Mouse (Mus musculus): Measurements from ENCODE around the gene Aym1. TPM values are rescaled to one million over a fixed set of nuclear protein-coding genes. Genes with fewer than 3 reads are reported as not detected.
A peak's percentile ranks its signal among the peaks of the same experiment; 100 is the strongest.
"Not testable (repeated sequence)": the region's sequence is repeated elsewhere in the genome, so short reads cannot be mapped to it uniquely, and the experiment has no call there.

Gene Aym1
- total RNA-seq, 2 experiments from 2014 or later: not detected

DNA sequence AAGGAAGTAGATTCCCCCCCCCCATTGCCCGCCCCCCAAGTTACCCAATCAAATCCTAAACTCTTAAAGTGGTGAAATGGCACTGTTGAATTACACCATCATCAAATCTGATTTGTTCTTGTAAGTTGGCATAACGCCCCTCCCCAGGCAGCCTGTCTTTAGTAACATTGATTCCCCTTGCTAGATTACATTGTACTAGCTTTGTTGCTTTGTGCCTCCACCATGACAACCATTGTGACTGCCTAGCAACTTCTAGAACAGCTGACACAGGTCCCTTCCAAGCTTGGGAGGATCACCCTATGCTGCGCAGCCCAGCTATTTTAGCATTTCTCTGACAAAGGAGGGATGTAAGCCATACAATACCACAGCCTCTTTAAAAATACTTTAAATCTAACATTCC lies 5.3 kb upstream of the Aym1 start:
- intact Hi-C loops (cut with DNase I): no loop called here
- DNase-seq: no peak

DNA sequence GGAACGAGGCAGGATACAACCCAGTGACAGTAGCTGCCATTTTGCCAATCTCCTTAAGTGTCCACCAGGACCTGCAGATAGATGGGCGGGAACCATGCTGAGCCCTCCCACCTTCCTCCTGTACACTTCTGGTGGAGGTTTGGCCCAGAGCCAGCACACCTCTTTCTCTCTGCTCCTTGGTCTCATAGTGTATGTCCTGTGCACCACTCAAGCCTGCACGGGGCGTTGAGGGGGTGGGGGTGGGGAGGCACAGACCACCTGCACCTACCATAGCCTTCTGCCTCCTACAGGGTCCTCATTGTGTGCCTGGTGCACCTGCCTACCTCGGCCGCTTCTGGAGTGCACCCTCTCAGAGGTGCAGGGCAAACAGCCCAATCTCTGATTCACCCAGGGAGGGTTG lies 4.5 kb upstream of the Aym1 start:
- intact Hi-C loops (cut with DNase I): no loop called here
- no peak for DNase-seq

DNA sequence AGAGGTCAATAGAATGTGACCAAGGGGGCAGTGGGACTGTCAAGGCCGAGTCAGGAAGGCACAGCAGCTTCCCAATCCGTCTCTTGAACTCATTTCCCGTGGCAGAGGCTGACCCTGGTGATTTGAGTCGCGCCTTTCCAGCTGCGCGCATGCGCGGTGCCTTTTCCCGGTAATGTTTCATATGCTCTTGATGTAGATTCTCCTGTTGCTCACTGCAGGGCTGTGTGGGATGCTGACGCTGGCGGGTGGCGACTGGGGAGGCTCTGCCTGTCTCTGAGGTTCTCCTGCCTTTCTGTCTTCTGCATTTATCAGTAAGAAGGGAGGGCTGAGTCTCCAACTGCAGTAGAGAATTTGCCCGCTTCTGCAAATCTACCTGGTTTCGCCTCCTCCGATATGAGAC lies 2.8 kb upstream of the Aym1 start:
- intact Hi-C loops (cut with DNase I): no loop called here
- no peak for DNase-seq

DNA sequence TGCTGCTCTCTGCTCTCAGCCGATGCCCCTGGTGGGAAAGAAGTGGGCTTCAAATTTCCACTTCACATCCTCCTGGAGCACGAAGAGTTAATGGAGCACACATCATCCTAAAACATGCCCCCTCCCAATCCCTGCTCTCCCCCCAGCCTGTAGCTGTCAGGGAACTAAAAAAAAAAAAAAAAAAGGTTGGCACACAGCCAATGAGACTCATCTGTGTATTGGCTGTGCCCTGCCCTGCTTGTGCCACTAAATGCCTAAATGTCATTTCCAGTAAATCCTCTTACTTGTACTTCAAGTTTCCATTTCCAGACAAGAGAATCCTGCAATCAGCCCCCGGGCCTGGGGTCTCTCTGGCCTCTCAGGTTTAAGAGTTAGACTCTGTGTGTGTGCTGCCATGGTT lies 562 bp downstream of the Aym1 start:
- intact Hi-C loops (cut with DNase I): no loop called here
- DNase-seq: no peak

DNA sequence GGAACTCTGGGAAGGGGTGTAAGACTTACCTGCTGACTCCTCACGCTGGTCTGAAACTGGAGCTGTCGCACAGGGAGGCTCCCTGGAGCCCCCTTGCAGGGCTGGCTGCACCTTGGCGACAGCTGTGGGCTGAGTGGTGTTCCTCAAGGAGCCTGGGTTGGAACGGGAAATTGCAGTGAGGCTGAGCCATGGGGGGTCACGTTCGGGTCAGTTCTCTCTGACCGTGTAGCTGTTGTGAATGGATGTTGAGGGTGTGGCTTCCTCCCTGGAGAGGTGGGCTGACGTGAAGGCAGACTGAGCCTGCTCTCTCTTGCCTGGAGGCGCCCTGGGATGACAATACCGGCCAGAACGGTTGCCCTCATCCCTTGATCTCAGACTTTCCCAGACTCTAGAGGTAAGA lies 1.7 kb downstream of the Aym1 start:
- DNase-seq: no peak

DNA sequence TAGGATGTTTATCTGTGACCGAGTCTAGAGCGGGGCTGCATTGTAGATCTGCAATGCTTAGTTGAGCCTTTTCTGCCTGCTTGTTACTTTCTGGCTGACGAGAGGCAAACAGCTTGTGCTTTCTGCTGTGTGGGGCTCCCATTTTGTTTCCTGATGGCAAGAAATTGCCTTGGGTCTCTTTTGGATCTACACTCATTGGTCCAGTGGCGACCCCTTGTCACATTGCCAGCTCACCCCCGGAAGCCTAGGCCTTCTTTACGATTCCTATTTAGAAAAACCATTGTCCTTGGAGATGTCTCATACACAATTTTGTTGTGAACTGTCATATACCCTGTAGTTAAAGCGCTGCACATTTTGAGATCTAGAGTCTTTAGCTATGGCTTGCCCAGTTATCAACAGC lies 4.2 kb downstream of the Aym1 start:
- intact Hi-C loops (cut with DNase I): no loop called here

More for the DNA sequence above, 1.7 kb downstream of the Aym1 start:
- intact Hi-C loops (cut with DNase I): no loop called here

DNA sequence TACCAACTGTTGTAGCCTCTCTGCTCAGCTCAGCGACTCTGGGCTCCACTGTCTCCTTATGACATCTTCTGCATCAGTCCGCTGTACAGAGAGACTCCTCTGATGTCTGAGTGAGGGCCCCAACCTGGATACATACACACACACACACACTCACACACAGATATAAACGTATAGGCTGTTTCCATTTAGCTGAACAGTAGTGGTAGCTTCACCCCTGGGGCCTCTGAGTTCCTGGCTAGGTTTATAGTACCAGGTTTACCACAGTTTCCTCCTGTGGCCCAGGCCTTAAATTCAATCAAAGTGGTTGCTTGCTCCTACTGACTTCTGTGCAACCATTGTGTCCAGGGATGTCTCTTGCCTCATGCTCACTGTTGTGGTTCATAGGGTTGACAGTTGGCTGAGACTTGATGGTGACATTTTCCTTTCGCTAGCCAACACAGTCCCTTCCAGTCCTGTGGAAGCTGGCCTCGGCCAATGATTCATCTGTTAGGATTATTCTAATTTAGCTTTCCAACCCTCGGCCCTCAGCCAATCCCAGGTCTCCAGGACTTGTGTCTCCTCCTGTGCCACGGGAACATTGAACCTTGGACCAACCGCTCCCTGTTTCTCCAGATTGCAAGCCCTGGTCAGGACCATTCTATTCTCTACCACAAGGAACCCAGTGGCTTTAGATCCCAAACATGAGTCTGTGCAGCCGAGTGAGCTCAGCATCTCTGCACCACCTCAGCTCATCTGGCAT lies 5.3 kb downstream of the Aym1 start:
- intact Hi-C loops (cut with DNase I): no loop called here
- no peak for DNase-seq

More for the DNA sequence above, 4.2 kb downstream of the Aym1 start:
- no peak for DNase-seq

DNA sequence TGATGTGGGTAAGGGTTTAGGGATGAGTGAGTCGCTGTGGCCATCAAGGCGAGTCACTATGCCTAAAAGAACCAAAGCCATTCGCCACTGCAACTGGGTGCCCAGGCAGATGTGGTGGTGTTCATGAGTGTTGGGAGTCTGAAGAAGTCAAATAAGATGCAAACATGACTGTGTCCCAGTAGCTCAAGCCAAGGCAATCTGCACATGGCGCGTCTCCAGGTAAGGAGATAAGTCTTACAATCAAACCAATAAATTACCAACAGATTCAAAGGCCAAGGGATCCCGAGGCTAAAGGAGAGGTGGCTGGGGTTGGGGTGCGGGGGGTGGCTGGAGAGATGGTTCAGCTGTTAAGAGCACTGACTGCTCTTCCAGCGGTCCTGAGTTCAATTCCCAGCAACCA lies 6.1 kb downstream of the Aym1 start:
- DNase-seq: no peak
- intact Hi-C loops (cut with DNase I): no loop called here

DNA sequence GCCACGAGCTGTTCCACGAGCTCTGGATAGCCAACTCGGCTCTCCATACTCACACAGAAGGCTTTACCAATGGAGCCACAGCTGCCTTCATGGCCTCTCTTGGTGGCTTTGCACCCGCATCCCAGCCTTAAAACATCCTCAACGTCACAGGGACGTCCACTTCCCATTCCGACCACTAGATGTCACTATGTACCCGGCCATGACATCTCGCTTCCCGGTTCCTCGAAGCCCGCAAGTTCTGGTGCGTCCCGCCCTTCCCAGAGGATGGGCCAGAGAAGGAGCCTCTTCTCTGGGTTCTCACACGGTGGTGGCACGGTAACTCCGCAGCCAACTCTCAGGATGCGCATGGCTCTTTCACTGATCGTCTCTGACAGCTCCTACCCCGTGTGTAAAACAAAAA lies 8.8 kb downstream of the Aym1 start:
- intact Hi-C loops (cut with DNase I): loop anchor here (1.0 to 2.0 kb wide), 4 partner anchors 105 to 449 kb away; partner anchors contain the start of gene 1700069L16Rik
- DNase-seq: peak; percentile 77 to 79

DNA sequence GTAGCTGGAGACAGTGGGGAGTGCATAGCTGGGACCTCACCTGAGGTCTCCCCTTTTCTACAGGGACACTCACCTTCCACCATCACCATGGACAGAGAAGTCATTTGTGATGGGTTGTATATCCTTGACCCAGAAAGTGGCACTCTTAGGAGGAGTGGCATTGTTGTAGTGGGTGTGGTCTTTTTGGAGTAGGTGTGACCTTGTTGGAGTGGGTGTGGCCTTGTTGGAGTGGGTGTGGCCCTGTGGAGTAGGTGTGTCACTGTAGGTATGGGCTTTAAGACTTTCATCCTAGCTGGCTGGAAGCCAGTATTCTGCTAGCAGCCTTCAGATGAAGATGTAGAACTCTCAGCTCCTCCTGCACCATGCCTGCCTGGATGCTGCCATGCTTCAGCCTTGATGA lies 10.6 kb downstream of the Aym1 start:
- intact Hi-C loops (cut with DNase I): loop anchor here (2.0 kb wide), 1 partner anchor 447 kb away; no protein-coding TSS in a partner anchor
- not testable (repeated sequence) for DNase-seq

DNA sequence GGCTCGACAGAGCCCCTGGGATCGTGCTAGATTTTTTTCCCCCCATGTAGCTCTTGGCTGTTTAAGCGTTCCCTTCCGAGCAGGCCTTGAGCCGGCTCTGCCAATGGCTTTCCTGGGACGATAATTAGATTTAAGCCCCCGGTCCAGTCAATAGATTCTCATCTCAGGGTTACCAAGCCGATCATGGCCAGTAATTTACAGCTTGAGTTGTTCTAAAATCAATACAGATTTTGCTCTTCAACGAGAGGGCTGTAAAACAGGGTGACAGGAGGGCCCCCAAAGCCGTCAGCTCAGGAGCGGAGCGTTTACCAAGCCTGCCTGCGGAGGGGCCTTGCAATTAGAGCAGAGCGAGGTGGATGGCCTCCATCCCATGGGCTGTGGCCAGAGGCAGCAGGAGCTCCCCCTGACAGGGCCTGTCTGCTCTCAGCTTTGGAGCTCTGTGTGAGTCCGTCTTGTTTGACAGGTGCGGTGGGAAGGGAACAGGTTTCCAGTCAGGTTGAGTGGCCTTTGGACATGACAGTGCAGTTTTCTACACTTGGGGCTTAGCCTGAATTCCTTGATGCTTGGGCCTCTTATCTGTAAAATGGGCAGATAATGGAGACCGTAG lies 12.3 kb downstream of the Aym1 start:
- DNase-seq: no peak
- intact Hi-C loops (cut with DNase I): no loop called here

DNA sequence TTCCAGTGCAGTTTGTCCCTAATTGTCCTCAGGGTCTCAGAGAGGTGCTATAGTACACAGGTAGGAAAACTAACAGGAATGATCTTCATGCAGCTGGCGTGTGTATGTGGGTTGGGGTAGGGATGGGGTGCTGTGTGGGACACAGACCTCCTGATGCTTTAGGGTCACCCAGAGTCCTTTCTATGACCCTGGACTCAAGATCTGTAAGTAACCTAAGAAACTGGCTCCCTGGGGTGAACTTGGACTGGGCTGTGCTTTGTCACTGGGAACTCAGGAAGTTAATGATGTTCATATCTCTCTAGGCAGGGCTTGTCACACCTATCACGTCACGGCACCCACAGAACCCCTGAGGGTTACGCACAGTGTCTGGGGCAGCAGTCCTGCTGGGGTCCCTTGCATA lies 15.4 kb downstream of the Aym1 start:
- intact Hi-C loops (cut with DNase I): no loop called here
- DNase-seq: no peak

DNA sequence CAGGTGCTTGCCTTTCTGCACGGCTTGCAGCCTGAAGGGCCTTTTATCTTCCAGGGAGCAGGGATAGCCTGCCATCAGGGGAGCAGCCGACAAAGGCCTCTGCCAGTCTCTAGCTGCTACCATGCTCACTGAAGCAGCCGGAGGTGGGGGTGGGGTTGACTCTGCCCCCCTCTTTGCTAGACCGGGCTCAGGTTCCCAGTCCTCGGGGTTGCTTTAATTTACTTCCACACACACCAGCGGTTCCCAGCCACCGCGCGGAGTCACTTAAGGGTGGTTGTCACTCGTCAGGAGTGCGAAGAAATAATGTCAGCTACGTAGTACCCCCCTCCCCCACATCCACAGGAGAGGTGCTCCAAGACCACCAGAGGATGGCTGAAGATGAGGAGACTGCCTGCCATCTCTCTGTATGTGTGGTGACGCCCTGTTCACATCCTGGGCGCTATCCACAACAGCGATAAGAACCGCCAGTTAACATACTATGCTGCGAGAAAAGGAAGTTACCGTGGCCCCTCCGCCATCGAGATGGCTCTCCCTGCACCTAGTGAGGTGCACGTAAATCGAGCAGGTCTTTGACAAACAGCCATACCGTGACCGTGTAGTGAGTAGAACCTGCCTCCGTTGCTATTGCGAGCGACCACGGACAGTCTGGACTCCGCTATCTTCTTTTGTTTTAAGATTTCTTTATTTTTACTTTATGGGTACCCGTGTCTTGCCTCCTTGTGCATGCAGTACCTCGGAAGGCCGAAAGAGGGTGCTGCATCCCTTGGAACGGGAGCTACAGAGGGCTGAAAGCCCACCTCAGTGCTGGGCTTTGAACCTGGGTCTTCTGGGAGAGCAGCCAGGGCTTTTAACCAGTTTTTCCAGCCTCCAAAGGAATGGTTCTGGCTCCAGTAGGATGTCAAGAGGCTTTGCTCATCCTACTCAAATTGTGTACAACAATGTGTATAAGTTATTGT lies 16.2 kb downstream of the Aym1 start:
- intact Hi-C loops (cut with DNase I): no loop called here

DNA sequence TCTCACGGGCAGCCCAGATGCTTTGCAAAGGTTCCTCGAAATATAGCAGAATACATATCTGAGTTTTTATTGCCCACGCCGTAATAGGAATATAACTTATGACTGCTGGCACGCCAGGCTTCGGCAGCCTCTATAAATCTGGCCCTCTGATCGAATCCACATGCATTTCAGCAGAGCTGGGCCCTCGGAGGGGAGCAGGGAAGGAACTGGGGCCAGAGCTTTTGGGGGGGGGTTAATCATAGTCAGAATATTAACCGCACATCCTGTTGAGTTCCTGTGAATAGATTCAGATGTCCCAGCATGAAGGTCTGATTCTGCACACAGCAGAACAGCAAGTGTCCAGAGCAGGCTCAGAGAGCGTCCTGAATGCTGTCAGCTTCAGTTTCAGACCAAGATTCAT lies 17.2 kb downstream of the Aym1 start:
- DNase-seq: no peak
- intact Hi-C loops (cut with DNase I): no loop called here

More for the DNA sequence above, 16.2 kb downstream of the Aym1 start:
- peak; percentile 14 to 49 for DNase-seq

DNA sequence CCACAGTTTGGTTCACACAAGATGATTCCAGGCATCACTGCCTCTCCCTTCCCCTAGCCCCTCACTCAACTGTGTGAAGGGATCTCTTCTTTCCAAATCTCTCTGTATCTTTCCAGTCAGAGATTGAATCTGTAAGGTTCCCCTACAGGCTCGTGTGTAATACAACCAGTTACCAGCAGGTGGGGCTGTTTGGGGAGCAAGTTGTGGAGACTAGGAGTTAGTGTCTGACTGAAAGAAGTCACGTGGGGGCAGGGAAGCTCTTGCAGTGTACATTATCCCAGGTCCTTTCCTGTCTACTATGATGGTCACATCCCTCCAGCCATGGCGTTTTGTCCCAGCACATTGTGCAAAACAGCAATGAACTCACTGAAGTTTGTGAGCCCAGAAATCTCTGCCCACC lies 18.7 kb downstream of the Aym1 start:
- DNase-seq: peak; percentile 28 to 57
- intact Hi-C loops (cut with DNase I): no loop called here

DNA sequence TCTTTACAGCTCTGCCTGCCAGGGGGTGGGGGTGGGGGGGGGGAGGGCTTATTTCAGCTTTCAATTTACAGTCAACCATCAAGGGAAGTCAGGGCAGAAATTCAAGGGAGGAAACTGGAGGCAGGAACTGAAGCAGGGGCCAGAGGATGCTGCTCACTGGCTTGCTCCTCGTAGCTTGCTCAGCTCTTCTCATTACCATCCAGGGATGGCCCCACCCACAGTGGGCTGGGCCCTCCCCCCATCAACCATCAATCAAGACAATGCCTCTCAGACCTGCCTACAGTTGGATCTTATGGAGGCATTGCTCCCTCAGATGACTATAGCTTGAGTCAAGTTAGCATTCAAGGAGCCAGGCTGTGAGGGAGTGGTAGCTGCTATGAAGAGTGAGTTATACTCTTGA lies 19.2 kb downstream of the Aym1 start:
- DNase-seq: no peak
- intact Hi-C loops (cut with DNase I): no loop called here

DNA sequence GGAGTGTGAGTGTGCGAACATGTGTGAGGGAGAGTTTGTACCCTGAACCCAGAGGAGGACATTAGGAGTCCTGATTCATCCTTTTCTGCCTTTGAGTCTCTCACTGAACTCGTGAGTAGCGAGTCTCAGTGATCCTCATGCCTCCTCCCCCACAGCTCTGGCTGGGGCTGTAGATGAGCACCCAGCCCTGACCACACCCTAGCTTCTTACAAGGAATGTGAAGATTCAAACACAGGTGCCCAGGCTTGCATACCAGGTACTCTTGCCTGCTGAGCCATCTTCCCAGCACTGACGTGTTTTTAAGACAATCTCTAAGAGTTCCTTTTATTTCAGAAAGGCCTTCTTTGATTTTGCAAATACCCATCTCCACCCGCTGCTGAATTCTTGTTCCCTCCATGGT lies 22.3 kb downstream of the Aym1 start:
- no peak for DNase-seq
- intact Hi-C loops (cut with DNase I): no loop called here

DNA sequence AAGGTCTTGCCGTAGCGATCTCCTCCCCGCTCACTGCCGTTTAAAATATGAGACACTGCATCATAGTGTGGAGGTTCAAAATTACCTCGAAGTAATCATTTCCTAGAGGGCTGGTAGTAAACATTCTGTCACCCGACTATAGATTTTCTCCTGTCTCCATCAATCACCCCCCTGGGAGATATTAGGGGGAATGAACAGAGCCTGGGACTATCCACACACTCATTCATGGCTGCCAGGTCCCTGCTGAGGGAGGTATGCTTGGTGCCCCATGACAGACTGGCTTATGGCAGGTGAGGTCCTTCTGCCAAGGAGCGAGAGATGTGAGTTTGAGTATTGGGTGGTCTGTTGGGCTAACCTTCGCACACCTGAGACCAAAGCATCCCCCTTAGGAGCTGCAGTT lies 23.5 kb downstream of the Aym1 start:
- intact Hi-C loops (cut with DNase I): no loop called here
- DNase-seq: no peak

DNA sequence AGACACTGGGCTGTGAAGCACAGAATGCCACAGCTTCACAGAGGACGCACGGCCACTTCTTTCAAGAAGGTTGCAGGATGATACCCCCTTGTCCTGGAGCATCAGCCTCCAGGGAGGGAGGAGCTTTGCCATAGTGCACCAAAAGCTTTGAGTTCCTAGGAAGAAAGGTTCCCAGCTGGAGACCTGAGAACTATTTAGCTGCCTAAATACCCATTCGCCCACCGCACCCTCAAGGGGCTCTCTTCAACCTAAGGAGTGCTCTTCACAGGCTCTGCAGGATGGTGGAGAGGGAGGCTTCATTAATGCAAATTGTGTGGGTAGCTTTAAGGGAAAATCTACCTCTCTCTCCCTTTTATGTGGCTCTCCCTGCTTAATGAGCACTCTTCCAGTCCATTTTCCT lies 25.5 kb downstream of the Aym1 start:
- intact Hi-C loops (cut with DNase I): no loop called here
- no peak for DNase-seq

DNA sequence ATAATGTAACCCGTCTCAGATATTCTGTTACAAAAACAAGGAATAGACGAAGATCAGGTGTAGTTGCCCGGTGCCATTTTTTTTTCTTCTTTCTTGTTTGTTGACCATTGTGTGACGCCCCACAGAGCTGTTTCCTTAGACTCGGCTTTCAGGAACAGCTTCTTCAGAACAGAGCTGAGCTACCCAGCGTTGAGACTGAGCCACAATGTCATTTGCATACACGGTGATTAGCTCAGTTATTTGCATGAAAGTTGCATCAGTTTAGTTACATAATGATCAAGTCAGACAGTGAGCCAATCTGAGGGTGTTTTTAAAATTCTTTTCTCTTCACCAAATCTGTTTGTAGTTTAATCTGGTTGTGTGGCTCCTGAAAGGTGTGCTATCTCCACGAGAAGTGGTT lies 36.7 kb downstream of the Aym1 start:
- intact Hi-C loops (cut with DNase I): no loop called here

DNA sequence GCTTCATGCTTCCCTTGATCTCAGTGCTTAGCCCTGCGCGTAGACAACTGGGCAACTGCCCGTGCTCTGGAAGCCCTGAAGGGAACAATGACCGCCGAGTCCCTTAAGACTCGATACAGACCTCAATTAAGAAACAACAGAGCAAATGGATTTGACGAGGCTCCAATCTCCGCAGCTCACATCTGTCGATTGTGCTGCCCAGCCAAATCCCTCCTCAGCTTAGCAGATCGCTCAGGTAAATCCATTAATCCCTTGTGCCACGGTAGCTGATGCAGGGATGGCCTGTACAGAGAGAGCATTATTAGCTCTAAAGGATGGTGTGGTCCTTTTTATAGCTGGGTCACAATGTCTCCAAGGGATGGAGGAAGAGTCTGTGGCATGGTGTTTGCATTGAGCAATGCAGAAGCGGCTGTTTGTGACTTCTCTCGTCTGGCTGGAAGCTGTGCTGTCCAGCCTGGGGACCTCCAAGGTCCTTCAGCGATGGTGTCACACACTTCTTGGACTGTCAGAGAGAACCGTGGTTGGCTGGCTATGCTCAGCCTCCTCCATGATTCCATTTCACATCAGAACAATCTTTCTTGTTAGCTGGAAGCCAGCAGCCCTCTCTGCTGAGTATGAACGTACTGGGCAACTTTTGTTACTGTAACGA lies 39.3 kb downstream of the Aym1 start:
- no peak for DNase-seq
- intact Hi-C loops (cut with DNase I): no loop called here

More for the DNA sequence above, 36.7 kb downstream of the Aym1 start:
- DNase-seq: no peak

All from heart, postnatal 36 days (tissue).